Mouse (Mus musculus) bone marrow macrophage, adult 2 months (primary cell): ENCODE data around the gene Dlx3.

Experiments
- CTCF ChIP-seq: IDR thresholded peaks from 2 replicates; pipeline ENCODE4 v1.5.1; 2012; ENCODE audit warnings: low read depth, mild to moderate bottlenecking, low read length, moderate library complexity
- POLR2A ChIP-seq: IDR thresholded peaks from 2 replicates; pipeline ENCODE4 v1.6.1; 2012; ENCODE audit warnings: mild to moderate bottlenecking, low read depth, low read length, borderline replicate concordance

- TF ChIP-seq POLR2A: no peak
- TF ChIP-seq CTCF: no peak
These were observed 19.5 kb upstream of the Dlx3 start for GRCm38 (mm10) chr11:95100393-95100792.
